Mouse (Mus musculus) megakaryocyte, embryonic 14.5 days (primary cell): ENCODE data around the gene Tgfbrap1.

Experiments
- FLI1 ChIP-seq: IDR thresholded peaks from 2 replicates; pipeline ENCODE4 v1.6.1; 2012; ENCODE audit warnings: low read length, inconsistent platforms, mixed read lengths
- GATA1 ChIP-seq: IDR thresholded peaks from 3 replicates; pipeline ENCODE4 v1.6.1; 2012; ENCODE audit warnings: mixed read lengths, low read length, inconsistent platforms, borderline replicate concordance

DNA sequence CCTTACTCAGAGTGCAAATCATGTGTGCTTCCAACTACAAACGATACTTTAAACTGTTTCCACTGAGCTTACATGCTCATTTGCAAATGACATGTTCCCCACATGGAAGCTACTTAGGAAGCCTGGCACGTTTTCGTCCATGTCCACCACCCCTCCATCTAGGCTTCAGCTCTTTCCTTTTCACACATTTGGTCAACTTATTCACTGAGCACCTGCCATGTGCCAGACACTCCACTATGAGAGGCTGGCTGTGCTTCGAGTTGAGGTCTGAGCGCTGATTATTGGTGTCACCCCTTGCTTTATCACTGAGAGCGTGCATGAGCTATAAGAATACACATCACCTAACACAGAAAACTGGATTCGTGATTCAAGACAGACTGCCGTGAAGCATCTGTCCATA lies 26.4 kb downstream of the Tgfbrap1 start:
- TF ChIP-seq FLI1 (no peak), GATA1 (no peak)
